Mouse (Mus musculus) limb, embryonic 13.5 days (tissue): ENCODE data around the gene Myo6. TPM values are rescaled to one million over a fixed set of nuclear protein-coding genes. Genes with fewer than 3 reads are reported as not detected.

Experiments used
- ATAC-seq: fragments of 200-750 bp; cut with Nextera tagmentation; 2 replicates; pipeline ENCODE4 v1.8.0; 2017; ENCODE audit warnings: low read depth, moderate number of reproducible peaks, moderate TSS enrichment; ENCODE audit not compliant: low FRiP score
- H3K27ac ChIP-seq: fragments of 300-500 bp; sonication (generic); 2 replicates; pipeline ENCODE4 v1.5.1; 2015; ENCODE audit warnings: inconsistent platforms, mild to moderate bottlenecking, moderate library complexity
- H3K27me3 ChIP-seq: fragments of 300-500 bp; sonication (generic); 2 replicates; pipeline ENCODE4 v1.6.1; 2015; ENCODE audit warnings: mild to moderate bottlenecking, inconsistent platforms
- H3K36me3 ChIP-seq: fragments of 300-500 bp; sonication (generic); 2 replicates; pipeline ENCODE4 v1.6.1; 2015; ENCODE audit warnings: inconsistent platforms, mild to moderate bottlenecking, moderate library complexity
- H3K4me1 ChIP-seq: fragments of 300-500 bp; sonication (generic); 2 replicates; pipeline ENCODE4 v1.6.1; 2015; ENCODE audit warnings: inconsistent platforms
- H3K4me2 ChIP-seq: fragments of 300-500 bp; sonication (generic); replicated peaks from 2 replicates; pipeline ENCODE4 v1.6.1; 2015; ENCODE audit warnings: inconsistent platforms, mild to moderate bottlenecking, moderate library complexity
- H3K4me3 ChIP-seq: fragments of 300-500 bp; sonication (generic); 2 replicates; pipeline ENCODE4 v1.5.1; 2015; ENCODE audit warnings: moderate library complexity, mild to moderate bottlenecking, inconsistent platforms
- H3K9ac ChIP-seq: fragments of 300-500 bp; sonication (generic); 2 replicates; pipeline ENCODE4 v1.6.1; 2015; ENCODE audit warnings: mild to moderate bottlenecking, inconsistent platforms
- H3K9me3 ChIP-seq: fragments of 300-500 bp; sonication (generic); 2 replicates; pipeline ENCODE4 v1.6.1; 2016; ENCODE audit warnings: inconsistent platforms
- WGBS: fragments of 180-500 bp; shearing (Covaris S2); methylation state at CpG from one replicate; pipeline ENCODE4 v1.1.7; 2015; 5-methylcytosine and 5-hydroxymethylcytosine counted together
- polyA plus RNA-seq: library from polyadenylated mRNA; unstranded; fragments of >200 nt; fragmentation: Nextera tagmentation; extraction: Ambion mirVana; gene quantifications from 2 replicates; pipeline ENCODE4 v1.2.1, GENCODE M21; 2015

Gene Myo6
- polyA plus RNA-seq = 10.8 and 10.9 TPM in 2 replicates

GRCm38 (mm10) chr9:80164611-80165474 is at the start of gene Myo6:
Gene Myo6 (plus strand): TSS chr9:80165031.
- no peaks in the 10 kb centered on the region for H3K9me3 ChIP-seq
- peak within 1 kb of the TSS; percentile 79 for H3K9ac ChIP-seq
- H3K27me3 ChIP-seq = no peaks in the 10 kb centered on the region
- H3K27ac ChIP-seq = peak within 1 kb of the TSS; percentile 72; the same call in 1 of the 2 replicates
- under 1% methylated on average over 65 of the region's 69 CpGs for WGBS
- peak; percentile 97 for ATAC-seq
- peak within 1 kb of the TSS; percentile 82 for H3K4me2 ChIP-seq
- no peaks in the 10 kb centered on the region for H3K36me3 ChIP-seq
- peak within 1 kb of the TSS; percentile 78 for H3K4me3 ChIP-seq
- 0 out of 2 replicates have a peak, but pooled peaks cover 4% of the 10 kb centered on the region for H3K4me1 ChIP-seq

- peaks cover 50% of the 10 kb centered on the region for H3K36me3 ChIP-seq
- no peaks in the 10 kb centered on the region for H3K4me1 ChIP-seq
- no peak overlapping the region for H3K9ac ChIP-seq
- no peak for ATAC-seq
- 23% methylated on average over 10 of the region's 10 CpGs for WGBS
- no peaks in the 10 kb centered on the region for H3K9me3 ChIP-seq
- H3K4me3 ChIP-seq = no peak overlapping the region
- H3K4me2 ChIP-seq = no peak overlapping the region
- no peaks in the 10 kb centered on the region for H3K27me3 ChIP-seq
- H3K27ac ChIP-seq = no peak overlapping the region
These were observed 18.7 kb upstream of the Myo6 start for GRCm38 (mm10) chr9:80145992-80146587.

- Histone ChIP-seq H3K36me3 (peaks cover 34% of the 10 kb centered on the region), H3K4me2 (no peak overlapping the region), H3K27me3 (no peaks in the 10 kb centered on the region), H3K9ac (no peak overlapping the region), H3K4me1 (no peaks in the 10 kb centered on the region), H3K4me3 (no peak overlapping the region), H3K9me3 (no peaks in the 10 kb centered on the region), H3K27ac (no peak overlapping the region)
- 89% methylated on average over 5 of the region's 5 CpGs for WGBS
- ATAC-seq = no peak
These were observed 15.2 kb upstream of the Myo6 start for GRCm38 (mm10) chr9:80149594-80149993.

- Histone ChIP-seq H3K27me3 (no peaks in the 10 kb centered on the region), H3K4me3 (no peak overlapping the region), H3K4me1 (no peaks in the 10 kb centered on the region), H3K9me3 (no peaks in the 10 kb centered on the region; the same call in 1 of the 2 replicates), H3K4me2 (no peak overlapping the region), H3K9ac (no peak overlapping the region), H3K27ac (no peak overlapping the region), H3K36me3 (peaks cover 18% of the 10 kb centered on the region)
- 0 out of 2 replicates have a peak, but pooled peaks have one; percentile 34 for ATAC-seq
- WGBS = 86% methylated on average over 5 of the region's 5 CpGs
These were observed 9.6 kb upstream of the Myo6 start for GRCm38 (mm10) chr9:80155277-80155676.

GRCm38 (mm10) chr9:80156780-80157179 is 8.1 kb upstream of the Myo6 start:
- no peaks in the 10 kb centered on the region; the same call in 1 of the 2 replicates for H3K9me3 ChIP-seq
- H3K27ac ChIP-seq = no peak overlapping the region
- H3K36me3 ChIP-seq = peaks cover 18% of the 10 kb centered on the region
- ATAC-seq = no peak
- H3K4me2 ChIP-seq = no peak overlapping the region
- 47% methylated on average over 5 of the region's 5 CpGs for WGBS
- H3K9ac ChIP-seq = no peak overlapping the region
- H3K4me3 ChIP-seq = no peak overlapping the region
- H3K4me1 ChIP-seq = no peaks in the 10 kb centered on the region
- H3K27me3 ChIP-seq = no peaks in the 10 kb centered on the region

- 88% methylated on average over 12 of the region's 12 CpGs for WGBS
- Histone ChIP-seq H3K27ac (no peak overlapping the region), H3K4me1 (no peaks in the 10 kb centered on the region), H3K9me3 (no peaks in the 10 kb centered on the region; the same call in 1 of the 2 replicates), H3K9ac (no peak overlapping the region), H3K4me3 (no peak overlapping the region), H3K36me3 (peaks cover 8% of the 10 kb centered on the region), H3K4me2 (no peak overlapping the region), H3K27me3 (no peaks in the 10 kb centered on the region)
- no peak for ATAC-seq
These were observed 6.9 kb upstream of the Myo6 start for GRCm38 (mm10) chr9:80157840-80158465.

GRCm38 (mm10) chr9:80158937-80159336 is 5.9 kb upstream of the Myo6 start:
- H3K4me2 ChIP-seq = no peak overlapping the region
- peaks cover 6% of the 10 kb centered on the region; the same call in 1 of the 2 replicates for H3K36me3 ChIP-seq
- no peak overlapping the region for H3K9ac ChIP-seq
- no peaks in the 10 kb centered on the region for H3K4me1 ChIP-seq
- 85% methylated on average over 5 of the region's 5 CpGs for WGBS
- no peaks in the 10 kb centered on the region for H3K27me3 ChIP-seq
- no peak overlapping the region for H3K4me3 ChIP-seq
- H3K9me3 ChIP-seq = no peaks in the 10 kb centered on the region; the same call in 1 of the 2 replicates
- no peak for ATAC-seq
- no peak overlapping the region for H3K27ac ChIP-seq

- H3K27me3 ChIP-seq = no peaks in the 10 kb centered on the region
- H3K4me2 ChIP-seq = no peak overlapping the region
- no peak overlapping the region; the same call in 1 of the 2 replicates for H3K27ac ChIP-seq
- no peaks in the 10 kb centered on the region for H3K36me3 ChIP-seq
- no peaks in the 10 kb centered on the region for H3K9me3 ChIP-seq
- no peak overlapping the region for H3K4me3 ChIP-seq
- ATAC-seq = no peak
- WGBS = 75% methylated on average over 4 of the region's 4 CpGs
- 0 out of 2 replicates have a peak, but pooled peaks cover 4% of the 10 kb centered on the region for H3K4me1 ChIP-seq
- H3K9ac ChIP-seq = no peak overlapping the region
These were observed 3.4 kb upstream of the Myo6 start for GRCm38 (mm10) chr9:80161451-80161850.

- no peaks in the 10 kb centered on the region for H3K9me3 ChIP-seq
- ATAC-seq = no peak
- H3K4me2 ChIP-seq = no peak overlapping the region
- 84% methylated on average over 4 of the region's 4 CpGs for WGBS
- H3K4me1 ChIP-seq = 0 out of 2 replicates have a peak, but pooled peaks cover 4% of the 10 kb centered on the region
- H3K4me3 ChIP-seq = no peak overlapping the region
- no peak overlapping the region for H3K9ac ChIP-seq
- H3K27ac ChIP-seq = no peak overlapping the region
- no peaks in the 10 kb centered on the region for H3K27me3 ChIP-seq
- H3K36me3 ChIP-seq = no peaks in the 10 kb centered on the region
These were observed 1.6 kb upstream of the Myo6 start for GRCm38 (mm10) chr9:80163126-80163723.

- 3% methylated on average over 13 of the region's 13 CpGs for WGBS
- no peak for ATAC-seq
- H3K36me3 ChIP-seq = no peaks in the 10 kb centered on the region
- H3K4me1 ChIP-seq = 0 out of 2 replicates have a peak, but pooled peaks cover 4% of the 10 kb centered on the region
- no peaks in the 10 kb centered on the region for H3K9me3 ChIP-seq
- no peaks in the 10 kb centered on the region for H3K27me3 ChIP-seq
- H3K27ac ChIP-seq = no peak overlapping the region
- H3K4me2 ChIP-seq = peak overlapping the region; percentile 82
- 0 out of 2 replicates have a peak overlapping the region, but pooled peaks have one; percentile 31 for H3K9ac ChIP-seq
- peak overlapping the region; percentile 78 for H3K4me3 ChIP-seq
These were observed 640 bp upstream of the Myo6 start for GRCm38 (mm10) chr9:80164191-80164590.

- H3K27me3 ChIP-seq = no peaks in the 10 kb centered on the region
- H3K9me3 ChIP-seq = no peaks in the 10 kb centered on the region
- no peaks in the 10 kb centered on the region for H3K36me3 ChIP-seq
- H3K4me2 ChIP-seq = peak overlapping the region; percentile 82
- no peak overlapping the region for H3K9ac ChIP-seq
- 0 out of 2 replicates have a peak, but pooled peaks cover 4% of the 10 kb centered on the region for H3K4me1 ChIP-seq
- ATAC-seq = no peak
- H3K27ac ChIP-seq = no peak overlapping the region
- H3K4me3 ChIP-seq = peak overlapping the region; percentile 78
- WGBS = 15% methylated on average over 9 of the region's 9 CpGs
These were observed 859 bp downstream of the Myo6 start for GRCm38 (mm10) chr9:80165690-80166089.
